Comparison of ENCODE assay signal across 10 mouse cellular contexts in the genomic region with DNA sequence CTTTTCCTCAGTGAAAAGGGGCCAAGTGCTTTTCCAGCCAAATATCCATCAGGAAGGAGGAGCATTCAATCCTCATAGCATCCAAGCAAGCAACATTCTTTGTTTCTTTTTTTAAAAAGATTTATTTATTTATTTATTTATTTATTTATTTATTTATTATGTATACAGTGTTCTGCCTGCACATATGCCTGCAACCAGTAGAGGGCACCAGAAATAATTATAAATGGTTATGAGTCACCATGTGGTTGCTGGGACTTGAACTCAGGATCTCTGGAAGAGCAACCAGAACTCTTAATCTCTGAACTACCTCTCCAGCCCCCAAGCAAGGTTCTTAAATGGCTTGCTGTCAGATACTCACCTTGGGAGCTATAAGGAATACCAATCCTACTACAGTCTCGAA.
DNase-seq lines count a peak whose midpoint lies in the region; ATAC-seq and TF ChIP-seq lines count a peak whose summit lies in the region.
"Had no signal": no experiment of that assay in that cellular context is flagged by ENCODE, and none has a peak within 500 bp of the region (broad histone marks: within the 10 kb centered on the region; RNA-seq: fewer than 3 reads in every experiment).

No protein-coding gene starts in this region.

- no peaks in the 10 kb centered on the region for H3K9me3 ChIP-seq in forebrain, postnatal 0 days (ENCODE audit: low read length)
- no peaks in the 10 kb centered on the region for H3K9me3 ChIP-seq in forebrain, embryonic 13.5 days (replicated peaks)
- H3K9me3 ChIP-seq in liver, embryonic 14.5 days (ENCODE audit: control insufficient read depth, low read length), result no peaks in the 10 kb centered on the region
- H3K9me3 ChIP-seq: liver, embryonic 13.5 days had no signal

- no peak overlapping the region for H3K4me2 ChIP-seq in forebrain, postnatal 0 days (ENCODE audit: low read depth)
- H3K4me2 ChIP-seq in forebrain, embryonic 13.5 days, result no peak overlapping the region
- H3K4me2 ChIP-seq in liver, embryonic 14.5 days (ENCODE audit: low read depth), result no peak overlapping the region
- H3K4me2 ChIP-seq: liver, embryonic 13.5 days had no signal

- ATAC-seq in forebrain, postnatal 0 days, result no peak
- ATAC-seq in forebrain, embryonic 13.5 days, result no peak
- no peak for ATAC-seq in liver, embryonic 14.5 days (ENCODE audit: insufficient read depth)

- H3K9ac ChIP-seq in forebrain, postnatal 0 days, result no peak overlapping the region
- H3K9ac ChIP-seq in forebrain, embryonic 13.5 days, result no peak overlapping the region
- H3K9ac ChIP-seq in liver, embryonic 14.5 days (replicated peaks), result no peak overlapping the region
- H3K9ac ChIP-seq: liver, embryonic 13.5 days had no signal

- peaks cover 75% of the 10 kb centered on the region for H3K36me3 ChIP-seq in forebrain, postnatal 0 days (ENCODE audit: insufficient read depth)
- peaks cover 88% of the 10 kb centered on the region for H3K36me3 ChIP-seq in forebrain, embryonic 13.5 days (ENCODE audit: poor library complexity, severe bottlenecking)
- no peaks in the 10 kb centered on the region; the same call in 1 of the 2 replicates for H3K36me3 ChIP-seq in liver, embryonic 14.5 days (replicated peaks; ENCODE audit: control insufficient read depth, insufficient read depth, low read depth)

- H3K27me3 ChIP-seq in forebrain, postnatal 0 days (ENCODE audit: insufficient read depth, low read length), result no peaks in the 10 kb centered on the region
- H3K27me3 ChIP-seq in forebrain, embryonic 13.5 days, result no peaks in the 10 kb centered on the region
- no peaks in the 10 kb centered on the region for H3K27me3 ChIP-seq in liver, embryonic 14.5 days (ENCODE audit: control insufficient read depth, insufficient read depth, low read length)
- H3K27me3 ChIP-seq: liver, embryonic 13.5 days had no signal

- TF ChIP-seq EP300 in liver, embryonic 14.5 days (IDR thresholded peaks at IDR 0.05; ENCODE audit: low read depth), result no peak

- H3K4me1 ChIP-seq in forebrain, postnatal 0 days (ENCODE audit: insufficient read depth), result no peaks in the 10 kb centered on the region
- H3K4me1 ChIP-seq in forebrain, embryonic 13.5 days, result no peaks in the 10 kb centered on the region
- no peaks in the 10 kb centered on the region; a peak in 1 of 4 replicates for H3K4me1 ChIP-seq in liver, embryonic 14.5 days (replicated peaks; ENCODE audit: control insufficient read depth in 2 of 2, insufficient read depth in 2 of 2, low read length in 1 of 2)

- DNase-seq in forebrain, postnatal 0 days, result peak; percentile 11
- no peak for DNase-seq in liver, embryonic 14.5 days (ENCODE audit: low read depth in 3 of 3, low spot score in 3 of 3)
- DNase-seq in liver, result no peak
- peak; percentile 18 for DNase-seq in CD4-positive helper T cell, adult 2 months (ENCODE audit: low read depth, low spot score)
- DNase-seq in c-Kit-positive CD71-positive TER-119-positive erythroid progenitor cells, embryonic 14.5 days (ENCODE audit: low spot score), result peak; percentile 12
- DNase-seq in testis, postnatal 14 days (ENCODE audit: low spot score), result no peak
- no peak for DNase-seq in layer of hippocampus, adult 9-11 months
- DNase-seq: kidney, postnatal 14 days; liver, embryonic 13.5 days had no signal

- 91% methylated on average over 1 of the region's 1 CpGs for WGBS in forebrain, postnatal 0 days
- 94% methylated on average over 1 of the region's 1 CpGs for WGBS in forebrain, embryonic 13.5 days
- WGBS in liver, embryonic 14.5 days (ENCODE audit: insufficient replicate concordance), result 63% methylated on average over 1 of the region's 1 CpGs

- no peak overlapping the region for H3K27ac ChIP-seq in forebrain, postnatal 0 days (ENCODE audit: low read depth, low read length)
- H3K27ac ChIP-seq in forebrain, embryonic 13.5 days, result no peak overlapping the region
- H3K27ac ChIP-seq in liver, embryonic 14.5 days, result no peak overlapping the region
- H3K27ac ChIP-seq: liver, embryonic 13.5 days had no signal

- no peak overlapping the region for H3K4me3 ChIP-seq in forebrain, postnatal 0 days (ENCODE audit: low read depth, low read length)
- no peak overlapping the region for H3K4me3 ChIP-seq in forebrain, embryonic 13.5 days
- H3K4me3 ChIP-seq in liver, embryonic 14.5 days (ENCODE audit: insufficient read depth in 1 of 2, low read depth in 2 of 2, low read length in 2 of 2), result no peak overlapping the region
- H3K4me3 ChIP-seq: liver, embryonic 13.5 days had no signal

- TF ChIP-seq CTCF in forebrain, postnatal 0 days (IDR thresholded peaks at IDR 0.05; ENCODE audit: low read depth), result 0 out of 2 replicates have a peak, but pooled peaks have one; percentile 25
- TF ChIP-seq CTCF in liver, embryonic 14.5 days (IDR thresholded peaks at IDR 0.05; ENCODE audit: low read depth), result peak; percentile 31; the same call in 1 of the 2 replicates

Comparison
In these comparisons a context has a peak if more than half of its experiments do, and no peak if none do; other contexts are left out.
1. DNase-seq: peak in forebrain, postnatal 0 days (single experiment), CD4-positive helper T cell, adult 2 months (single experiment) and c-Kit-positive CD71-positive TER-119-positive erythroid progenitor cells, embryonic 14.5 days (single experiment); none in liver, embryonic 14.5 days (0 of 3), liver (single experiment), testis, postnatal 14 days (single experiment) and layer of hippocampus, adult 9-11 months (single experiment).